Mouse (Mus musculus) right cerebral cortex, adult 18-20 months (tissue): ENCODE results near the gene Klhl6.
"Not testable (repeated sequence)": the region's sequence is repeated elsewhere in the genome, so short reads cannot be mapped to it uniquely, and the experiment has no call there.

Source experiments
- DNase-seq: peaks from one replicate; pipeline ENCODE4 v3.0.0; 2022; ENCODE audit warnings: mixed read lengths

Gene Klhl6

GRCm38 (mm10) chr16:19982537-19983257 lies at the start of gene Klhl6:
TSS of gene Klhl6 (minus strand) at chr16:19983037.
- DNase-seq, result no peak

DNA sequence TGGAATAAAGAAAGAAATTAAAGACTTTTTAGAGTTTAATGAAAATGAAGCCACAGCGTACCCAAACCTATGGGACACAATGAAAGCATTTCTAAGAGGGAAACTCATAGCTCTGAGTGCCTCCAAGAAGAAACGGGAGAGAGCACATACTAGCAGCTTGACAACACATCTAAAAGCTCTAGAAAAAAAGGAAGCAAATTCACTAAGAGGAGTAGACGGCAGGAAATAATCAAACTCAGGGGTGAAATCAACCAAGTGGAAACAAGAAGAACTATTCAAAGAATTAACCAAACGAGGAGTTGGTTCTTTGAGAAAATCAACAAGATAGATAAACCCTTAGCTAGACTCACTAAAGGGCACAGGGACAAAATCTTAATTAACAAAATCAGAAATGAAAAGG lies 44.4 kb upstream of the Klhl6 start:
- not testable (repeated sequence) for DNase-seq

DNA sequence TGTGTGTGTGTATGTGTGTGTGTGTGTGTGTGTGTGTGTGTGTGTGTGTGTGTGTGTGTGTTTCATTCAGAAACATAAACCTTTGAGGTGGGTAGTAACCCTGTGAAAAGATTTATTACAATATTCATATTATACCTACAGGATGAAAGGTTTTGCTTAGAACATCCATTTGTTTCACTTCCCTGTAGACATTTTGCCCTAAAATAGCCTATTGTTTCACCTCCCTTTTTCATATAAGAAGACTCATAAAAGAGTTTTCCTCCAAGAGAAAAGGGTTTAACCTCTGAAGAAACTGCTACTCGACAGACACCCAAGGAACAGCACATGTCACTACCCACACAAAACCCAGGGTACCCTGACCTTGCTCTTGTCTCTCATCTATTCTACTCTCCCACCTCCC lies 40.0 kb upstream of the Klhl6 start:
- no peak for DNase-seq

DNA sequence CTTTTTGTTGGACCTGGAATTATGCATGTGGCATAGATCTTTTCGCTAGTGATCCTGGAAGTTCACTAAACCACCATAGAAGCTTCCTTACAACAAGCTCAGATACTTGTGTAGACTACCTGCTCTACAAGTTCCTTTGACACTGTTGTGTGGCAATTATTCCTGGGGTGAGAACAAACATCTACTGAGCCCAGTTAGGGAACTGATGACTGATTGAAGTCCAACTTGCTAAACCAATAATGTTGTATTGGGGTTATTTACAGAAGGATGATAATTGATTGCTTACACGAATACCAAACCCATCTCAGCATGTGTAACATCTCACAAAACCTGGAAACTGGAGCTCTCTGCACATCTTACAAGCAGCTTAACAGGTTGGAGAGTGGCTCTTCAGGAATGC lies 39.0 kb upstream of the Klhl6 start:
- DNase-seq, result no peak

- no peak for DNase-seq
These were observed 29.8 kb upstream of the Klhl6 start for GRCm38 (mm10) chr16:20012647-20013046.

DNA sequence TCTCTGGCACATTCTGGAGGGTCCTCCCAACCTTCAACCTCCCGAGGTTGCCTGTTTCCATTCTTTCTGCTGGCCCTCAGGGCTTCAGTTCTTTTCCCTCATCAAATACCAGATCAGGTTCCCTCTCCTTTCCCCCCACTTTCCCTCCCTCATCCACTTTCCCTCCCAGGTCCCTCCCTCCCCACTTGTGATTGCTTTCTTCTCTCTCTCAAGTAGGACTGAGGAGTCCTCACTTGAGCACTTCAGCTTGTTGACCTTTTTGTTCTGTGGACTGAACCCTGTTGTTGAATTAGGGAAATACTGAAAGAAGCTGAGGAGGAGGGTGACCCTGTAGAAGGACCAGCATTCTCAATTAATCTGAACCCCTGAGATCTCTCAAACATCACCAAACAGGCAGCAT lies 23.2 kb upstream of the Klhl6 start:
- no peak for DNase-seq

GRCm38 (mm10) chr16:20000286-20000685 lies 17.4 kb upstream of the Klhl6 start:
- not testable (repeated sequence) for DNase-seq

- no peak for DNase-seq
These were observed 14.8 kb upstream of the Klhl6 start for GRCm38 (mm10) chr16:19997616-19998015.

- DNase-seq, result not testable (repeated sequence)
These were observed 14.1 kb upstream of the Klhl6 start for GRCm38 (mm10) chr16:19996913-19997312.

DNA sequence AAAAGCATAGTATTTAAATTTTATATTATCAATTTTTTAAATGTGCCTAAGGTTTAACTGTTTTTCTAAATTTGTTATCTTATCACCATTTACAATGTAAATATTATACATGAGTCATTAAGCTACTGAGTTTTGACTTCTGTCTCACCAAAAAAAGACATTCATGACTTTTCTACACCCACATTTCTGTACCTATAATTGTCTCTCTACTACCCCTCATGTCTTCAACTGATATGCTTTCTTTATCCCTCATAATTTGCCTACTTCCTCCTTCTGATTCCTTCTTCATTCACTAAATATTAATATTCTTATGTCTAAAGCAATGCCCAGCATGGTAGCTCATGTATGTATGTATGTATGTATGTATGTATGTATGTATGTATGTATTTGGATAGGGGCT lies 13.0 kb upstream of the Klhl6 start:
- DNase-seq, result no peak

- no peak for DNase-seq
These were observed 10.4 kb upstream of the Klhl6 start for GRCm38 (mm10) chr16:19993278-19993677.

DNA sequence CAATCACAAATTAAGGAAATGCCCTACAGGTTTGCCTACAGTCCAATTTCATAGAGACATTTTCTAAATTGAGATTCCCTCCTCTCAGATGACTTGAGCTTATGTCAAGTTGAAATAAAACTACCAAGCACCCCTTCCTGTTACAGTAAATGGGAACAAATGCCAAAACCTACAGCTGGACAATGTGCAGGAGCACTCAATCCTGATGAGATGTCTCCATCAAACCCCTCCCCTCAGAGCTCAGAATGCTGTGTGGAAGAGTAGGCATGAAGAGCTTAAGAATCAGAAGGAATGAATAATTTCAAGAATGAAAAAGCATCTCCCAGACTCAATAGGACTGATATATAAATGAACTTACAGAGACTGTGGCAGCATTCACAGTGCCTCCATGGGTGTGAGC lies 7.7 kb upstream of the Klhl6 start:
- no peak for DNase-seq

- DNase-seq, result no peak
These were observed 4.8 kb upstream of the Klhl6 start for GRCm38 (mm10) chr16:19987589-19987988.

DNA sequence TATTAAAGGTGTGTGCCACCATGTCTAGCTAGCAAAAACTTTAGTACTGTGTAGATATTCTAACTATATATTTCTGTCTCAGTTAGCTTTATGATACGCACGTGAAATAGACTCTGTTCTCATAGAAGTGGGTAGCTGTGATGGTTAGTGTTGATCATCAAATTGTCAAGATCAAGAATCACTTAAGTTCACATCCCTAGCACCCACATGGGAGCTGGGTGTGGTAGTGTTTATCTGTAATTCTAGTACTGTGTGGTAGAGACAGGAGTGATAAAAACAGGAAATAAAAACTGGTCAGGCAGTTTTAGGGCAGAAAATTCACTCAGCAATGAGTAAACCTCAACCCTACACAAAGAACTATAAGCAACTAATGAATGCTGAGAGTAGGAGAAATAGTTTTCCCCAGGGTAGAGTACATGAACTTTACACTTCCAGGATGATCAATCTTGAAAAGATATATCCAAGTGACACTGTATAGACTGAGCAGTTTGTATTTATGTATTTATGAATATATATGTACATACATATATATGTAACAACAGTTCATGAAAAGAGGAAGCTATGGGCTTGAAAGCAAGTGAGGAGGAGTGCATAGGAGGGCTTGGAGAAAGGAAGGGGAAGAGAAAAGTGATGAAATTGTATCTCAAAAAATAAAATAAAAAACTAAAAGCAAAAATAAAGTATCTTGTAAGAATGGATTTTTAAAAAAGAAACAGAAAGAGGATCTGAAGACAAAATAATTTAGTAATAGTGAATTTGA lies 2.2 kb upstream of the Klhl6 start:
- DNase-seq, result no peak

- no peak for DNase-seq
These were observed 722 bp upstream of the Klhl6 start for GRCm38 (mm10) chr16:19983559-19983958.

GRCm38 (mm10) chr16:19981684-19982083 lies 1.2 kb downstream of the Klhl6 start:
- no peak for DNase-seq

- DNase-seq, result no peak
These were observed 1.8 kb downstream of the Klhl6 start for GRCm38 (mm10) chr16:19981006-19981405.

- no peak for DNase-seq
These were observed 3.1 kb downstream of the Klhl6 start for GRCm38 (mm10) chr16:19979755-19980154.

DNA sequence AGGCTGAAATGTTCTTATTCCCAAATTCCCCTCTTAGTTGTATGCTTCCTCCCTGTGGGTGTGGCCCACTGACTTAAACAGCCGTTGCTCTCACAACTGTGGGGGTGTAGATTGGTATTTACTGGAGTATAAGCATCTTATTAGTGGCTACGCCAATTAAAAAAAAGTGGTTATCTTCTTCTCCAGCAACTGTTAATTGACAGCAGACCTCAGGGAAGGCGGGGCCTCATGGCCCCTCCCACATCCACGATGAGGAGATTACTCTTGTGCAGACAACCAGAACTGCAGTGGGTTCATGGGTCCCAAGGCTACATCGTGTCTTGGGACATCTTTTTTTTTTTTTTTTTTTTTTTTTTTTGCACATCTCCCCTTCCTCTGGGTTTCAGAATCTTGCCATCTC lies 5.6 kb downstream of the Klhl6 start:
- DNase-seq, result no peak

DNA sequence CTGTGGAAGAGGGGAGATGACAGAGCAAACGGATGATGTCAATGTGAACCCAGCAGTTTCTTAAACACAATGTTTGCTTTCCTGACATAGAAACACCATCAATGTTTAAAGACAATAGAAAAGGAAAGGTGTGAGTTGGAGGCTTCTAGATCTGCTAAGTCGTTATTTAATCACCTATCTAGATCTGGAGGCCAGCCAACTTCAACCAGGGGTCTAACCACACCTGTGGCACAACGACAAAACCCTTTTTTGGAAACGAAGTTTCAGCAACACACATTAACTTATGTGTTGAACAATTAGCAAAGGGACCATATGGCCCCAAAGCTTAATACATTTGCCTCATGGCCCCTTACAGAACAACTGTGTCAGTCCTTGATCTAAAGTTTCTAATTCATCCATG lies 6.0 kb downstream of the Klhl6 start:
- no peak for DNase-seq

GRCm38 (mm10) chr16:19975432-19975831 lies 7.4 kb downstream of the Klhl6 start:
- DNase-seq, result no peak

- no peak for DNase-seq
These were observed 9.4 kb downstream of the Klhl6 start for GRCm38 (mm10) chr16:19973480-19973879.

- no peak for DNase-seq
These were observed 10.0 kb downstream of the Klhl6 start for GRCm38 (mm10) chr16:19972736-19973350.

- no peak for DNase-seq
These were observed 13.3 kb downstream of the Klhl6 start for GRCm38 (mm10) chr16:19969506-19969905.
